Mouse (Mus musculus): ENCODE measurements around the gene Iqsec3.
A peak's percentile ranks its signal among the peaks of the same experiment; 100 is the strongest.
"Not testable (repeated sequence)": the region's sequence is repeated elsewhere in the genome, so short reads cannot be mapped to it uniquely, and the experiment has no call there.

The Iqsec3 gene

GRCm38 (mm10) chr6:121366537-121366936 lies 106.9 kb downstream of the Iqsec3 start:
- not testable (repeated sequence) for DNase-seq (ENCODE audit: low spot score in 2 of 2)

GRCm38 (mm10) chr6:121363956-121364355 lies 109.5 kb downstream of the Iqsec3 start:
- no peak for DNase-seq (ENCODE audit: low spot score in 2 of 2)

GRCm38 (mm10) chr6:121363061-121363460 lies 110.4 kb downstream of the Iqsec3 start:
- DNase-seq (ENCODE audit: low spot score in 2 of 2), result no peak

- no peak for DNase-seq (ENCODE audit: low spot score in 2 of 2)
Measured at GRCm38 (mm10) chr6:121357232-121357631, 116.2 kb downstream of the Iqsec3 start.

- DNase-seq (ENCODE audit: low spot score in 2 of 2), result no peak
Measured at GRCm38 (mm10) chr6:121356041-121356440, 117.4 kb downstream of the Iqsec3 start.

- no peak for DNase-seq (ENCODE audit: low spot score in 2 of 2)
Measured at GRCm38 (mm10) chr6:121352276-121352675, 121.2 kb downstream of the Iqsec3 start.

- DNase-seq (ENCODE audit: low spot score in 2 of 2), result no peak
Measured at GRCm38 (mm10) chr6:121346428-121346827, 127.0 kb downstream of the Iqsec3 start.

GRCm38 (mm10) chr6:121344329-121344728 lies 129.1 kb downstream of the Iqsec3 start:
- DNase-seq (ENCODE audit: low spot score in 2 of 2), result no peak

- DNase-seq (ENCODE audit: low spot score in 2 of 2), result no peak
Measured at GRCm38 (mm10) chr6:121343771-121344123, 129.7 kb downstream of the Iqsec3 start.

- DNase-seq (ENCODE audit: low spot score in 2 of 2), result no peak
Measured at GRCm38 (mm10) chr6:121343026-121343770, 130.3 kb downstream of the Iqsec3 start, which contains the start of gene Slc6a12. Gene Slc6a12 (plus strand): TSS chr6:121343076.

GRCm38 (mm10) chr6:121341650-121342049 lies 131.8 kb downstream of the Iqsec3 start:
- no peak for DNase-seq (ENCODE audit: low spot score in 2 of 2)

- no peak for DNase-seq (ENCODE audit: low spot score in 2 of 2)
Measured at GRCm38 (mm10) chr6:121338519-121338896, 135.0 kb downstream of the Iqsec3 start.

GRCm38 (mm10) chr6:121337770-121338518 lies 135.5 kb downstream of the Iqsec3 start:
- DNase-seq (ENCODE audit: low spot score in 2 of 2), result peak; percentile 63 to 77

GRCm38 (mm10) chr6:121337229-121337628 lies 136.2 kb downstream of the Iqsec3 start:
- no peak for DNase-seq (ENCODE audit: low spot score in 2 of 2)

GRCm38 (mm10) chr6:121336558-121336957 lies 136.9 kb downstream of the Iqsec3 start:
- no peak for DNase-seq (ENCODE audit: low spot score in 2 of 2)

- no peak for DNase-seq (ENCODE audit: low spot score in 2 of 2)
Measured at GRCm38 (mm10) chr6:121335841-121336240, 137.6 kb downstream of the Iqsec3 start.

GRCm38 (mm10) chr6:121329848-121330508 lies 143.5 kb downstream of the Iqsec3 start:
- DNase-seq (ENCODE audit: low spot score in 2 of 2), result peak; percentile 29 to 39

GRCm38 (mm10) chr6:121328417-121328884 lies 145.0 kb downstream of the Iqsec3 start:
- peak in 1 of 2 experiments; percentile 38 for DNase-seq (ENCODE audit: low spot score in 2 of 2)

GRCm38 (mm10) chr6:121326486-121327069 lies 146.9 kb downstream of the Iqsec3 start:
- no peak for DNase-seq (ENCODE audit: low spot score in 2 of 2)

- no peak for DNase-seq (ENCODE audit: low spot score in 2 of 2)
Measured at GRCm38 (mm10) chr6:121325740-121326139, 147.7 kb downstream of the Iqsec3 start.

- no peak for DNase-seq (ENCODE audit: low spot score in 2 of 2)
Measured at GRCm38 (mm10) chr6:121325298-121325697, 148.2 kb downstream of the Iqsec3 start.

Data from frontal cortex, postnatal 10 days (tissue).